Mouse (Mus musculus) limb, embryonic 10.5 days (tissue): Measurements from ENCODE around the gene Pou4f2. TPM values are rescaled to one million over a fixed set of nuclear protein-coding genes. Genes with fewer than 3 reads are reported as not detected.

Source experiments
- polyA plus RNA-seq: library from polyadenylated mRNA; unstranded; fragments of >200 nt; fragmentation: Nextera tagmentation; extraction: Ambion mirVana; gene quantifications from 2 replicates; pipeline ENCODE4 v1.2.1, GENCODE M21; 2016

Gene Pou4f2
- polyA plus RNA-seq, 1 experiment from 2014 or later = not detected

Other genes with a start within 250 kb of the Pou4f2 start
- gene Ttc29, start 223.3 kb downstream of the Pou4f2 start, polyA plus RNA-seq = not detected in 2 replicates
- gene Rbmxl1, start 72.3 kb upstream of the Pou4f2 start, polyA plus RNA-seq = 392 and 395 TPM in 2 replicates
- 9.5 and 10.7 TPM in 2 replicates for gene Slc10a7, start 72.7 kb upstream of the Pou4f2 start, polyA plus RNA-seq